Mouse (Mus musculus) CH12.LX (cell line): ENCODE measurements at regions not wholly inside any gene's neighbourhood (a gene's known extent, or its start where the extent isn't known, plus 50 kb on each side); places are given as distances from the start of the nearest gene placed in this dataset.
A peak's percentile ranks its signal among the peaks of the same experiment; 100 is the strongest.

ENCODE experiments used
- DNase-seq: peaks from one replicate; pipeline ENCODE4 v3.0.0-alpha.2; 2013; ENCODE audit errors: extremely low read depth
- H3K27ac ChIP-seq: 2 replicates; pipeline ENCODE4 v1.5.1; 2012; ENCODE audit warnings: low read depth, mild to moderate bottlenecking, control low read depth, moderate library complexity; ENCODE audit not compliant: insufficient read depth
- H3K27me3 ChIP-seq: replicated peaks from 2 replicates; pipeline ENCODE3; 2012; ENCODE audit warnings: inconsistent platforms
- H3K36me3 ChIP-seq, 2 experiments: replicated peaks in 1 of 2; 2 replicates each; pipeline versions ENCODE3 to v1.6.1; 2012; ENCODE audit warnings: inconsistent platforms in 1 of 2, low read length in 1 of 2, mild to moderate bottlenecking in 1 of 2, mixed read lengths in 1 of 2, moderate library complexity in 1 of 2; ENCODE audit not compliant: control insufficient read depth in 1 of 2, insufficient read depth in 1 of 2
- H3K4me1 ChIP-seq, 2 experiments: 2 replicates each; pipeline ENCODE4 v1.6.1; 2012; ENCODE audit warnings: inconsistent platforms in 1 of 2, moderate library complexity in 1 of 2; ENCODE audit not compliant: insufficient read depth in 2 of 2, control insufficient read depth in 1 of 2
- H3K4me2 ChIP-seq: 2 replicates; pipeline ENCODE4 v1.6.1; 2012; ENCODE audit warnings: low read depth, mild to moderate bottlenecking, control low read depth; ENCODE audit not compliant: poor library complexity, insufficient read depth, severe bottlenecking
- H3K4me3 ChIP-seq, 3 experiments: fragments of 150-350 bp in 1 of 3; sonication (generic) in 1 of 3; replicated peaks in 1 of 3; 2 replicates each; pipeline versions ENCODE3 to v1.5.1; 2011 to 2012; ENCODE audit warnings: low read depth in 2 of 3, low read length in 2 of 3, mild to moderate bottlenecking in 2 of 3, moderate library complexity in 2 of 3, control low read depth in 1 of 3, improper control_type of control experiment in 1 of 3, inconsistent platforms in 1 of 3, mixed read lengths in 1 of 3; ENCODE audit not compliant: poor library complexity in 1 of 3
- H3K79me2 ChIP-seq: replicated peaks from 2 replicates; pipeline ENCODE4 v1.6.1; 2012; ENCODE audit warnings: mild to moderate bottlenecking, moderate library complexity; ENCODE audit not compliant: control insufficient read depth, poor library complexity, insufficient read depth, severe bottlenecking; ENCODE audit errors: extremely low read depth
- H3K9ac ChIP-seq: 2 replicates; pipeline ENCODE4 v1.6.1; 2012; ENCODE audit warnings: low read depth, mild to moderate bottlenecking, control low read depth, moderate library complexity; ENCODE audit not compliant: insufficient read depth
- H3K9me3 ChIP-seq: replicated peaks from 2 replicates; pipeline ENCODE3; 2012; ENCODE audit warnings: low read length, inconsistent platforms, mixed read lengths
- BHLHE40 ChIP-seq: IDR thresholded peaks from 2 replicates; pipeline ENCODE4 v1.6.1; 2011; ENCODE audit warnings: mild to moderate bottlenecking, low read depth, low read length, improper control_type of control experiment
- CHD1 ChIP-seq: IDR thresholded peaks from 2 replicates; pipeline ENCODE4 v1.6.1; 2012; ENCODE audit warnings: low read depth, low read length, improper control_type of control experiment, inconsistent platforms
- CHD2 ChIP-seq: IDR thresholded peaks from 2 replicates; pipeline ENCODE4 v1.6.1; 2011; ENCODE audit warnings: low read length, improper control_type of control experiment
- EP300 ChIP-seq: IDR thresholded peaks from 2 replicates; pipeline ENCODE4 v1.6.1; 2011; ENCODE audit warnings: low read length, improper control_type of control experiment
- ETS1 ChIP-seq: conservative IDR thresholded peaks from 2 replicates; pipeline ENCODE4 v1.6.1; 2012; ENCODE audit warnings: low read depth, mild to moderate bottlenecking, inconsistent platforms, low read length, improper control_type of control experiment, moderate library complexity
- GABPA ChIP-seq: IDR thresholded peaks from 2 replicates; pipeline ENCODE4 v1.6.1; 2012; ENCODE audit warnings: low read depth, low read length, improper control_type of control experiment, inconsistent platforms; ENCODE audit not compliant: insufficient replicate concordance
- HCFC1 ChIP-seq: IDR thresholded peaks from 2 replicates; pipeline ENCODE4 v1.6.1; 2012; ENCODE audit warnings: low read depth, mild to moderate bottlenecking, inconsistent platforms, low read length, improper control_type of control experiment
- IRF4 ChIP-seq: IDR thresholded peaks from 2 replicates; pipeline ENCODE4 v1.6.1; 2014; ENCODE audit warnings: low read depth, mild to moderate bottlenecking, inconsistent platforms, low read length, improper control_type of control experiment
- JUN ChIP-seq: IDR thresholded peaks from 2 replicates; pipeline ENCODE4 v1.6.1; 2011; ENCODE audit warnings: low read depth, mild to moderate bottlenecking, low read length, improper control_type of control experiment, moderate library complexity; ENCODE audit not compliant: insufficient read depth
- JUND ChIP-seq: conservative IDR thresholded peaks from 2 replicates; pipeline ENCODE4 v1.6.1; 2011; ENCODE audit warnings: low read depth, low read length, improper control_type of control experiment
- KAT2A ChIP-seq: IDR thresholded peaks from 2 replicates; pipeline ENCODE4 v1.6.1; 2012; ENCODE audit warnings: low read length, improper control_type of control experiment, inconsistent platforms; ENCODE audit not compliant: insufficient replicate concordance
- MAFK ChIP-seq: IDR thresholded peaks from 2 replicates; pipeline ENCODE4 v1.6.1; 2011; ENCODE audit warnings: low read length, improper control_type of control experiment; ENCODE audit not compliant: insufficient replicate concordance
- MAX ChIP-seq: IDR thresholded peaks from 2 replicates; pipeline ENCODE4 v1.6.1; 2011; ENCODE audit warnings: low read length, improper control_type of control experiment
- MAZ ChIP-seq: IDR thresholded peaks from 2 replicates; pipeline ENCODE4 v1.6.1; 2012; ENCODE audit warnings: low read depth, mild to moderate bottlenecking, inconsistent platforms, low read length, improper control_type of control experiment, moderate library complexity
- NELFE ChIP-seq: IDR thresholded peaks from 2 replicates; pipeline ENCODE4 v1.6.1; 2011; ENCODE audit warnings: low read depth, low read length, improper control_type of control experiment
- NRF1 ChIP-seq: IDR thresholded peaks from 2 replicates; pipeline ENCODE4 v1.6.1; 2014; ENCODE audit warnings: low read depth, mild to moderate bottlenecking, inconsistent platforms, low read length, improper control_type of control experiment, moderate library complexity
- POLR2A ChIP-seq: IDR thresholded peaks from 2 replicates; pipeline ENCODE4 v1.6.1; 2011; ENCODE audit warnings: low read depth, mild to moderate bottlenecking, improper control_type of control experiment, low read length
- POLR2AphosphoS2 ChIP-seq: IDR thresholded peaks from 2 replicates; pipeline ENCODE4 v1.6.1; 2011; ENCODE audit warnings: low read depth, low read length, improper control_type of control experiment
- RAD21 ChIP-seq: IDR thresholded peaks from 2 replicates; pipeline ENCODE4 v1.6.1; 2011; ENCODE audit warnings: low read depth, mild to moderate bottlenecking, low read length, improper control_type of control experiment, moderate library complexity
- RCOR1 ChIP-seq: conservative IDR thresholded peaks from 2 replicates; pipeline ENCODE4 v1.6.1; 2012; ENCODE audit warnings: low read depth, mild to moderate bottlenecking, inconsistent platforms, low read length, improper control_type of control experiment
- TBP ChIP-seq: conservative IDR thresholded peaks from 2 replicates; pipeline ENCODE4 v1.6.1; 2011; ENCODE audit warnings: low read depth, low read length, improper control_type of control experiment
- TCF12 ChIP-seq: IDR thresholded peaks from 2 replicates; pipeline ENCODE4 v1.6.1; 2014; ENCODE audit warnings: low read depth, mild to moderate bottlenecking, inconsistent platforms, low read length, improper control_type of control experiment
- UBTF ChIP-seq: IDR thresholded peaks from 2 replicates; pipeline ENCODE4 v1.6.1; 2012; ENCODE audit warnings: low read depth, mild to moderate bottlenecking, inconsistent platforms, low read length, improper control_type of control experiment, moderate library complexity
- USF2 ChIP-seq: conservative IDR thresholded peaks from 2 replicates; pipeline ENCODE4 v1.6.1; 2011; ENCODE audit warnings: low read depth, low read length, improper control_type of control experiment
- ZC3H11A ChIP-seq: IDR thresholded peaks from 2 replicates; pipeline ENCODE4 v1.6.1; 2012; ENCODE audit warnings: low read depth, mild to moderate bottlenecking, inconsistent platforms, low read length, improper control_type of control experiment
- ZKSCAN1 ChIP-seq: IDR thresholded peaks from 2 replicates; pipeline ENCODE4 v1.6.1; 2012; ENCODE audit warnings: low read depth, inconsistent platforms, low read length, improper control_type of control experiment, borderline replicate concordance
- ZMIZ1 ChIP-seq: IDR thresholded peaks from 2 replicates; pipeline ENCODE4 v1.6.1; 2012; ENCODE audit warnings: low read depth, mild to moderate bottlenecking, inconsistent platforms, low read length, improper control_type of control experiment
- dilution Hi-C: fragments of 300-500 bp; cut with MboI; formaldehyde crosslinking; loops from 2 replicates; pipeline ENCODE4 v1.14.3; 2020; ENCODE audit warnings: low sequenced_read_pairs; ENCODE audit not compliant: extremely low pct_unique_long_range_greater_than_20kb, extremely low pct_ligation_motif_present
- in situ Hi-C: fragments of 300-500 bp; cut with MboI; formaldehyde crosslinking; loops from 3 replicates; pipeline ENCODE4 v1.14.3; 2019; ENCODE audit warnings: low sequenced_read_pairs, low pct_ligation_motif_present, low pct_unique_long_range_greater_than_20kb, mixed read lengths

DNA sequence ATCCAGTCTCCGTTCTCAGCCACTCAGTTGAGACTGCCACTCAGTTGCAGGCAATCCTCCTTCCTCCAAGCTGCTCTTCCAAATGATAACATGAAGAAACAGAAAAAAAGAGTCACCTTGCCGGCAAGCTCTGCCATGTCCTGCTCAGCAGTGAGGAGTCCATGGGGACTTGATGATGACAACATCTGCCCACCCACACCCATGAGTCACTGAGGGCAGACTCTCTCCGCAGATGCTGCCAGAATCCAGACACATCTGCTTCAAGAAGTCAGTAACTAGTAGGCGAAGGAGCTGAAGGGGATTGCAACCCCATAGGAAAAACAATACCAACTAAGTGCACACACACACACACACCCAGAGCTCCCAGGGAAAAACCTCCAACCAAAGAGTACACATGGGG lies 263.9 kb upstream of the Nr4a3 start:
- Histone ChIP-seq H3K36me3 (no peaks in the 10 kb centered on the region), H3K4me3 (no peak overlapping the region), H3K27me3 (no peaks in the 10 kb centered on the region), H3K4me2 (no peak overlapping the region), H3K4me1 (peaks cover 0 to 8% of the 10 kb centered on the region in 2 experiments; a peak in 1 of 4 replicates), H3K27ac (no peak overlapping the region), H3K9ac (no peak overlapping the region), H3K79me2 (no peaks in the 10 kb centered on the region), H3K9me3 (no peaks in the 10 kb centered on the region)
- dilution Hi-C loops (no loop called here), in situ Hi-C loops (no loop called here)
- DNase-seq: peak; percentile 34
- TF ChIP-seq USF2 (no peak), KAT2A (no peak), JUN (no peak), TBP (no peak), CHD1 (no peak), MAX (no peak), BHLHE40 (no peak), HCFC1 (no peak), POLR2AphosphoS2 (no peak), NELFE (no peak), RCOR1 (no peak), GABPA (no peak), CHD2 (no peak), JUND (no peak), MAZ (no peak), POLR2A (no peak), MAFK (no peak)

DNA sequence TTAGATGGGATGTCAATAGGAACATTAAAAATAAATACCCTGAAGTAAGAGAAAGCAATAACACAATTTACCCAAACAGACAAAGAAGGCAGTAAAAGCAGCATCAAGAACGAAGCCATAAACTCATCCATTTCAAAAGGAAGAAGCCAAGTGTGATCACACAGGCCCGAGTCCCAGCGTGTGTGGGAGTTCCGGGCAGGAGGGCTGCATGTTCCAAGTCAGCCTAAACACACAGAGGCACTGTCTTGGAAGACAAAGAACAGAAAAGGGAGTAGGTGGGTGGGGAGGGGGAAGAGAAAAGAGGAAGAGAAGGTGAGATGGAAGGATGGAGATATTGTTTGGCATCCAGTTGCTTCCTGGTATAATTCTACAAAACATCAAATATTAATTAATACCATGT lies 248.0 kb upstream of the Nr4a3 start:
- Histone ChIP-seq H3K27ac (no peak overlapping the region), H3K4me2 (no peak overlapping the region), H3K4me3 (no peak overlapping the region), H3K36me3 (no peaks in the 10 kb centered on the region), H3K79me2 (no peaks in the 10 kb centered on the region), H3K9ac (no peak overlapping the region), H3K4me1 (peaks cover 3 to 19% of the 10 kb centered on the region in 2 experiments; a peak in 3 of 4 replicates), H3K9me3 (no peaks in the 10 kb centered on the region), H3K27me3 (no peaks in the 10 kb centered on the region)
- dilution Hi-C loops (no loop called here), in situ Hi-C loops (no loop called here)
- TF ChIP-seq ZKSCAN1: no peak
- no peak for TF ChIP-seq UBTF
- no peak for TF ChIP-seq TCF12
- TF ChIP-seq POLR2A: no peak
- no peak for TF ChIP-seq RAD21
- no peak for TF ChIP-seq ZC3H11A
- TF ChIP-seq ZMIZ1: no peak
- no peak for TF ChIP-seq EP300
- no peak for TF ChIP-seq HCFC1
- TF ChIP-seq JUND: no peak
- no peak for TF ChIP-seq JUN
- no peak for TF ChIP-seq GABPA
- TF ChIP-seq IRF4: no peak
- no peak for TF ChIP-seq CHD1
- no peak for TF ChIP-seq MAZ
- no peak for TF ChIP-seq NRF1
- no peak for TF ChIP-seq USF2
- TF ChIP-seq NELFE: no peak
- TF ChIP-seq ETS1: no peak
- no peak for DNase-seq
